Mouse (Mus musculus) MEL (cell line): ENCODE data around the gene Kcnd2. TPM values are rescaled to one million over a fixed set of nuclear protein-coding genes. Genes with fewer than 3 reads are reported as not detected.

Experiments
- DNase-seq: peaks from one replicate; pipeline ENCODE4 v3.0.0; 2011; ENCODE audit warnings: low read depth, low spot score
- H3K27ac ChIP-seq: 2 replicates; pipeline ENCODE4 v1.5.1; 2012; ENCODE audit warnings: low read depth, mild to moderate bottlenecking, control low read depth, low read length, moderate library complexity; ENCODE audit not compliant: control insufficient read depth
- H3K27me3 ChIP-seq, 2 experiments: fragments of 150-350 bp in 1 of 2; sonication (generic) in 1 of 2; 2 replicates each; pipeline ENCODE4 v1.6.1; 2012; ENCODE audit warnings: low read length in 2 of 2, mild to moderate bottlenecking in 2 of 2, improper control_type of control experiment in 1 of 2, moderate library complexity in 1 of 2; ENCODE audit not compliant: insufficient read depth in 2 of 2, control insufficient read depth in 1 of 2
- H3K36me3 ChIP-seq, 2 experiments: 2 replicates each; pipeline ENCODE4 v1.6.1; 2012 to 2014; ENCODE audit warnings: low read length in 2 of 2, improper control_type of control experiment in 1 of 2, inconsistent platforms in 1 of 2, mild to moderate bottlenecking in 1 of 2; ENCODE audit not compliant: insufficient read depth in 2 of 2, control insufficient read depth in 1 of 2
- H3K4me1 ChIP-seq, 2 experiments: fragments of 150-350 bp in 1 of 2; sonication (generic) in 1 of 2; 2 replicates each; pipeline ENCODE4 v1.6.1; 2012; ENCODE audit warnings: low read length in 2 of 2, improper control_type of control experiment in 1 of 2, mild to moderate bottlenecking in 1 of 2; ENCODE audit not compliant: insufficient read depth in 2 of 2, control insufficient read depth in 1 of 2
- H3K4me3 ChIP-seq, 2 experiments: fragments of 150-350 bp in 1 of 2; sonication (generic) in 1 of 2; 2 replicates each; pipeline ENCODE4 v1.5.1; 2012; ENCODE audit warnings: low read depth in 2 of 2, low read length in 2 of 2, mild to moderate bottlenecking in 2 of 2, moderate library complexity in 2 of 2, control low read depth in 1 of 2, improper control_type of control experiment in 1 of 2; ENCODE audit not compliant: control insufficient read depth in 1 of 2, insufficient read depth in 1 of 2
- H3K79me2 ChIP-seq: 2 replicates; pipeline ENCODE4 v1.6.1; 2012; ENCODE audit warnings: mild to moderate bottlenecking, low read length, moderate library complexity; ENCODE audit not compliant: control insufficient read depth, poor library complexity, insufficient read depth
- H3K9ac ChIP-seq: 2 replicates; pipeline ENCODE4 v1.6.1; 2012; ENCODE audit warnings: low read depth, mild to moderate bottlenecking, control low read depth, low read length, moderate library complexity; ENCODE audit not compliant: control insufficient read depth, poor library complexity, severe bottlenecking
- H3K9me3 ChIP-seq: fragments of 150-350 bp; sonication (generic); replicated peaks from 2 replicates; pipeline ENCODE4 v1.6.1; 2012; ENCODE audit warnings: mild to moderate bottlenecking, low read length, improper control_type of control experiment, moderate library complexity; ENCODE audit not compliant: insufficient read depth
- BHLHE40 ChIP-seq: IDR thresholded peaks from 2 replicates; pipeline ENCODE4 v1.6.1; 2012; ENCODE audit warnings: low read depth, mild to moderate bottlenecking, inconsistent platforms, low read length, improper control_type of control experiment, borderline replicate concordance
- CHD2 ChIP-seq: IDR thresholded peaks from 2 replicates; pipeline ENCODE4 v1.6.1; 2011; ENCODE audit warnings: low read length, improper control_type of control experiment
- CTCF ChIP-seq, 3 experiments: IDR thresholded peaks in 2 of 3; conservative IDR thresholded peaks in 1 of 3; 2 replicates each; pipeline ENCODE4 v1.5.1; 2011 to 2012; ENCODE audit warnings: low read length in 3 of 3, low read depth in 2 of 3, mild to moderate bottlenecking in 2 of 3, improper control_type of control experiment in 1 of 3, inconsistent platforms in 1 of 3, mixed read lengths in 1 of 3, moderate library complexity in 1 of 3; ENCODE audit not compliant: control insufficient read depth in 1 of 3, insufficient read depth in 1 of 3, poor library complexity in 1 of 3, severe bottlenecking in 1 of 3
- E2F4 ChIP-seq: IDR thresholded peaks from 2 replicates; pipeline ENCODE4 v1.6.1; 2011; ENCODE audit warnings: low read depth, low read length, improper control_type of control experiment, borderline replicate concordance
- GABPA ChIP-seq: IDR thresholded peaks from 2 replicates; pipeline ENCODE4 v1.6.1; 2012; ENCODE audit warnings: low read depth, mild to moderate bottlenecking, inconsistent platforms, low read length, improper control_type of control experiment, moderate library complexity
- HCFC1 ChIP-seq: IDR thresholded peaks from 2 replicates; pipeline ENCODE4 v1.6.1; 2012; ENCODE audit warnings: low read depth, mild to moderate bottlenecking, inconsistent platforms, low read length, improper control_type of control experiment, moderate library complexity
- JUND ChIP-seq: IDR thresholded peaks from 2 replicates; pipeline ENCODE4 v1.6.1; 2011; ENCODE audit warnings: low read depth, mild to moderate bottlenecking, improper control_type of control experiment, low read length
- KAT2A ChIP-seq: conservative IDR thresholded peaks from 2 replicates; pipeline ENCODE4 v1.6.1; 2012; ENCODE audit warnings: low read depth, low read length, improper control_type of control experiment, inconsistent platforms
- MAX ChIP-seq: IDR thresholded peaks from 2 replicates; pipeline ENCODE4 v1.6.1; 2011; ENCODE audit warnings: low read length, improper control_type of control experiment
- MEF2A ChIP-seq: IDR thresholded peaks from 2 replicates; pipeline ENCODE4 v1.6.1; 2014; ENCODE audit warnings: low read depth, mild to moderate bottlenecking, inconsistent platforms, low read length, improper control_type of control experiment; ENCODE audit not compliant: poor library complexity, insufficient replicate concordance, severe bottlenecking; ENCODE audit errors: extremely low read depth
- MXI1 ChIP-seq: IDR thresholded peaks from 2 replicates; pipeline ENCODE4 v1.6.1; 2011; ENCODE audit warnings: mild to moderate bottlenecking, low read depth, low read length, improper control_type of control experiment
- NELFE ChIP-seq: IDR thresholded peaks from 2 replicates; pipeline ENCODE4 v1.6.1; 2011; ENCODE audit warnings: low read depth, low read length, improper control_type of control experiment
- NRF1 ChIP-seq: IDR thresholded peaks from 2 replicates; pipeline ENCODE4 v1.6.1; 2014; ENCODE audit warnings: low read depth, mild to moderate bottlenecking, inconsistent platforms, low read length, improper control_type of control experiment, moderate library complexity; ENCODE audit not compliant: poor library complexity, insufficient read depth, severe bottlenecking
- RAD21 ChIP-seq: IDR thresholded peaks from 2 replicates; pipeline ENCODE4 v1.6.1; 2011; ENCODE audit warnings: mild to moderate bottlenecking, low read depth, low read length, improper control_type of control experiment
- RCOR1 ChIP-seq: IDR thresholded peaks from 2 replicates; pipeline ENCODE4 v1.6.1; 2012; ENCODE audit warnings: low read depth, mild to moderate bottlenecking, inconsistent platforms, low read length, improper control_type of control experiment
- SIN3A ChIP-seq: IDR thresholded peaks from 2 replicates; pipeline ENCODE4 v1.6.1; 2012; ENCODE audit warnings: low read length, improper control_type of control experiment, inconsistent platforms
- SMC3 ChIP-seq: IDR thresholded peaks from 2 replicates; pipeline ENCODE4 v1.6.1; 2011; ENCODE audit warnings: low read depth, low read length, improper control_type of control experiment
- TAL1 ChIP-seq: IDR thresholded peaks from 2 replicates; pipeline ENCODE4 v1.6.1; 2012; ENCODE audit warnings: mild to moderate bottlenecking, inconsistent platforms, low read length, moderate library complexity, mixed read lengths
- UBTF ChIP-seq: IDR thresholded peaks from 2 replicates; pipeline ENCODE4 v1.6.1; 2012; ENCODE audit warnings: low read depth, mild to moderate bottlenecking, inconsistent platforms, low read length, improper control_type of control experiment, moderate library complexity, borderline replicate concordance; ENCODE audit not compliant: insufficient read depth
- USF1 ChIP-seq: IDR thresholded peaks from 2 replicates; pipeline ENCODE4 v1.6.1; 2014; ENCODE audit warnings: low read depth, mild to moderate bottlenecking, inconsistent platforms, low read length, improper control_type of control experiment, moderate library complexity
- ZKSCAN1 ChIP-seq: IDR thresholded peaks from 2 replicates; pipeline ENCODE4 v1.6.1; 2012; ENCODE audit warnings: low read depth, mild to moderate bottlenecking, inconsistent platforms, low read length, improper control_type of control experiment, moderate library complexity
- ZMIZ1 ChIP-seq: IDR thresholded peaks from 2 replicates; pipeline ENCODE4 v1.6.1; 2012; ENCODE audit warnings: low read depth, mild to moderate bottlenecking, inconsistent platforms, low read length, improper control_type of control experiment, moderate library complexity
- polyA plus RNA-seq, 2 experiments: library from polyadenylated mRNA; stranded (reverse) in 1 of 2; unstranded in 1 of 2; fragments of >175 nt in 1 of 2; fragments of >200 nt in 1 of 2; gene quantifications; 2 replicates each; pipeline versions ENCODE4 v1.2.1 to v1.2.4; 2012; ENCODE audit warnings: low replicate concordance in 2 of 2, low read depth in 1 of 2; ENCODE audit not compliant: insufficient read length in 2 of 2, insufficient read depth in 1 of 2, missing spikeins in 1 of 2
- total RNA-seq: library from RNA; depleted of rRNA; stranded (reverse); fragments of 300-350 nt; gene quantifications from 2 replicates; pipeline ENCODE4 v1.2.3, GENCODE M21; 2012

The Kcnd2 gene
- total and polyA plus RNA-seq, 3 experiments: not detected

- no peaks in the 10 kb centered on the region for H3K79me2 ChIP-seq
- peak; percentile 28 for DNase-seq
- TF ChIP-seq SMC3: 0 out of 2 replicates have a peak, but pooled peaks have one; percentile 14
- TF ChIP-seq HCFC1: no peak
- TF ChIP-seq RAD21: peak; percentile 39
- TF ChIP-seq CTCF (IDR thresholded peaks at IDR 0.05 in 2 of 3, conservative IDR thresholded peaks at IDR 0.05 in 1 of 3; ENCODE audit: control insufficient read depth in 1 of 3, insufficient read depth in 1 of 3, low read depth in 2 of 3, low read length in 3 of 3, poor library complexity in 1 of 3, severe bottlenecking in 1 of 3): peak; percentile 14 to 39 (median 16); a peak in 5 of 6 replicates
- no peak overlapping the region for H3K9ac ChIP-seq
- H3K4me3 ChIP-seq: no peak overlapping the region
- H3K27me3 ChIP-seq: no peaks in the 10 kb centered on the region
- no peaks in the 10 kb centered on the region for H3K36me3 ChIP-seq
- no peaks in the 10 kb centered on the region for H3K9me3 ChIP-seq
- H3K4me1 ChIP-seq: no peaks in the 10 kb centered on the region
- H3K27ac ChIP-seq: no peak overlapping the region
Measured at GRCm38 (mm10) chr6:21213865-21214672, 1.2 kb upstream of the Kcnd2 start.

GRCm38 (mm10) chr6:21214673-21215490, 421 bp upstream of the Kcnd2 start:
- H3K4me3 ChIP-seq: no peak overlapping the region
- H3K9ac ChIP-seq: no peak overlapping the region
- no peaks in the 10 kb centered on the region for H3K27me3 ChIP-seq
- no peak overlapping the region for H3K27ac ChIP-seq
- H3K79me2 ChIP-seq: no peaks in the 10 kb centered on the region
- no peaks in the 10 kb centered on the region for H3K4me1 ChIP-seq
- no peak for DNase-seq
- no peaks in the 10 kb centered on the region for H3K36me3 ChIP-seq
- no peaks in the 10 kb centered on the region for H3K9me3 ChIP-seq
- TF ChIP-seq MXI1: no peak
- no peak for TF ChIP-seq MEF2A
- TF ChIP-seq UBTF: no peak
- TF ChIP-seq BHLHE40: no peak
- no peak for TF ChIP-seq ZKSCAN1
- TF ChIP-seq USF1: no peak
- no peak for TF ChIP-seq RCOR1
- no peak for TF ChIP-seq CHD2
- TF ChIP-seq NRF1: no peak
- TF ChIP-seq E2F4: no peak
- no peak for TF ChIP-seq SIN3A
- no peak for TF ChIP-seq JUND
- no peak for TF ChIP-seq ZMIZ1
- TF ChIP-seq GABPA: no peak
- no peak for TF ChIP-seq MAX
- TF ChIP-seq TAL1: no peak
- TF ChIP-seq NELFE: no peak
- TF ChIP-seq CTCF (IDR thresholded peaks at IDR 0.05 in 2 of 3, conservative IDR thresholded peaks at IDR 0.05 in 1 of 3; ENCODE audit: control insufficient read depth in 1 of 3, insufficient read depth in 1 of 3, low read depth in 2 of 3, low read length in 3 of 3, poor library complexity in 1 of 3, severe bottlenecking in 1 of 3): no peak
- no peak for TF ChIP-seq KAT2A
- TF ChIP-seq SMC3: no peak
- TF ChIP-seq, all 39 proteins: peak for 0
